Mouse (Mus musculus) liver, embryonic 14.5 days (tissue): Measurements from ENCODE around the gene Ankfy1. TPM values are rescaled to one million over a fixed set of nuclear protein-coding genes. Genes with fewer than 3 reads are reported as not detected.
"Not testable (repeated sequence)": the region's sequence is repeated elsewhere in the genome, so short reads cannot be mapped to it uniquely, and the experiment has no call there.

ENCODE experiments used
- ATAC-seq: fragments of 200-750 bp; cut with Nextera tagmentation; 2 replicates; pipeline ENCODE4 v1.8.0; 2017; ENCODE audit warnings: moderate number of reproducible peaks, mild to moderate bottlenecking, moderate library complexity; ENCODE audit not compliant: insufficient read depth
- DNase-seq, 3 experiments: peaks; one replicate each; pipeline ENCODE4 v3.0.0-alpha.2; 2012 to 2013; ENCODE audit warnings: low read depth in 3 of 3, low spot score in 3 of 3
- H3K27ac ChIP-seq: fragments of 300-500 bp; sonication (generic); 2 replicates; pipeline ENCODE4 v1.5.1; 2014; ENCODE audit warnings: moderate library complexity, mild to moderate bottlenecking, control low read depth, inconsistent platforms
- H3K27me3 ChIP-seq: fragments of 300-500 bp; sonication (generic); 2 replicates; pipeline ENCODE4 v1.6.1; 2014; ENCODE audit warnings: mild to moderate bottlenecking, low read length, moderate library complexity; ENCODE audit not compliant: control insufficient read depth, insufficient read depth
- H3K36me3 ChIP-seq: fragments of 300-500 bp; sonication (generic); replicated peaks from 2 replicates; pipeline ENCODE4 v1.6.1; 2014; ENCODE audit warnings: low read depth; ENCODE audit not compliant: control insufficient read depth, insufficient read depth
- H3K4me1 ChIP-seq, 2 experiments: fragments of 200-500 bp in 1 of 2; fragments of 300-500 bp in 1 of 2; sonication (generic) in 1 of 2; replicated peaks; 2 replicates each; pipeline ENCODE4 v1.6.1; 2012 to 2014; ENCODE audit warnings: antibody characterized with exemption in 1 of 2, inconsistent platforms in 1 of 2, low read length in 1 of 2; ENCODE audit not compliant: control insufficient read depth in 2 of 2, insufficient read depth in 2 of 2
- H3K4me2 ChIP-seq: fragments of 300-500 bp; sonication (generic); 2 replicates; pipeline ENCODE4 v1.6.1; 2014; ENCODE audit warnings: low read depth, mild to moderate bottlenecking, control low read depth, moderate library complexity
- H3K4me3 ChIP-seq, 2 experiments: fragments of 200-500 bp in 1 of 2; fragments of 300-500 bp in 1 of 2; sonication (generic) in 1 of 2; 2 replicates each; pipeline ENCODE4 v1.5.1; 2012 to 2014; ENCODE audit warnings: low read depth in 2 of 2, low read length in 2 of 2, mild to moderate bottlenecking in 2 of 2, control low read depth in 1 of 2, inconsistent platforms in 1 of 2, moderate library complexity in 1 of 2; ENCODE audit not compliant: insufficient read depth in 1 of 2
- H3K9ac ChIP-seq: fragments of 300-500 bp; sonication (generic); replicated peaks from 2 replicates; pipeline ENCODE4 v1.6.1; 2014; ENCODE audit warnings: mild to moderate bottlenecking, control low read depth, moderate library complexity
- H3K9me3 ChIP-seq: fragments of 300-500 bp; sonication (generic); 2 replicates; pipeline ENCODE4 v1.6.1; 2016; ENCODE audit warnings: low read length, mixed read lengths; ENCODE audit not compliant: control insufficient read depth
- CTCF ChIP-seq: IDR thresholded peaks from 2 replicates; pipeline ENCODE4 v1.5.1; 2016; ENCODE audit warnings: antibody characterized with exemption, low read depth, control low read depth
- EP300 ChIP-seq: IDR thresholded peaks from 2 replicates; pipeline ENCODE4 v1.6.1; 2016; ENCODE audit warnings: antibody characterized with exemption, low read depth
- WGBS: fragments of 180-500 bp; shearing (Covaris S2); extraction: QIAGEN DNeasy Blood & Tissue Kit; methylation state at CpG from one replicate; pipeline ENCODE4 v1.1.7; 2014; ENCODE audit not compliant: insufficient replicate concordance; 5-methylcytosine and 5-hydroxymethylcytosine counted together
- polyA plus RNA-seq, 2 experiments: library from polyadenylated mRNA; depleted of rRNA in 1 of 2; stranded (reverse) in 1 of 2; unstranded in 1 of 2; fragments of >200 nt; fragmentation: Nextera tagmentation in 1 of 2; extraction: Ambion mirVana in 1 of 2; gene quantifications; 2 replicates each; pipeline versions ENCODE4 v1.2.1 to v1.2.3; 2012 to 2014

Gene Ankfy1
- polyA plus RNA-seq, 2 experiments: 10.5 to 11.9 TPM

GRCm38 (mm10) chr11:72733736-72734135 lies 43.9 kb downstream of the Ankfy1 start:
- 87% methylated on average over 3 of the region's 3 CpGs for WGBS
- no peaks in the 10 kb centered on the region for H3K9me3 ChIP-seq
- no peaks in the 10 kb centered on the region for H3K4me1 ChIP-seq
- no peak overlapping the region for H3K9ac ChIP-seq
- ATAC-seq: no peak
- H3K4me3 ChIP-seq: no peak overlapping the region
- no peaks in the 10 kb centered on the region for H3K27me3 ChIP-seq
- no peak for DNase-seq
- peaks cover 50% of the 10 kb centered on the region for H3K36me3 ChIP-seq
- no peak overlapping the region for H3K4me2 ChIP-seq
- H3K27ac ChIP-seq: no peak overlapping the region
- no peak for TF ChIP-seq EP300
- no peak for TF ChIP-seq CTCF

- DNase-seq (no peak), ATAC-seq (no peak)
- TF ChIP-seq EP300 (no peak), CTCF (no peak)
- Histone ChIP-seq H3K36me3 (peaks cover 48% of the 10 kb centered on the region), H3K9ac (no peak overlapping the region), H3K4me2 (no peak overlapping the region), H3K4me3 (no peak overlapping the region), H3K9me3 (no peaks in the 10 kb centered on the region), H3K4me1 (no peaks in the 10 kb centered on the region), H3K27ac (no peak overlapping the region), H3K27me3 (no peaks in the 10 kb centered on the region)
- WGBS: 82% methylated on average over 4 of the region's 4 CpGs
Observed at GRCm38 (mm10) chr11:72734840-72735518, 45.2 kb downstream of the Ankfy1 start.

GRCm38 (mm10) chr11:72735519-72735860 lies 45.7 kb downstream of the Ankfy1 start:
- no peak overlapping the region for H3K9ac ChIP-seq
- no peaks in the 10 kb centered on the region for H3K27me3 ChIP-seq
- H3K4me1 ChIP-seq: no peaks in the 10 kb centered on the region
- no peak for DNase-seq
- no peak overlapping the region for H3K4me3 ChIP-seq
- 73% methylated on average over 2 of the region's 2 CpGs for WGBS
- no peak for ATAC-seq
- no peaks in the 10 kb centered on the region for H3K9me3 ChIP-seq
- no peak for TF ChIP-seq CTCF
- no peak for TF ChIP-seq EP300
- H3K4me2 ChIP-seq: no peak overlapping the region
- H3K36me3 ChIP-seq: peaks cover 48% of the 10 kb centered on the region
- no peak overlapping the region for H3K27ac ChIP-seq

GRCm38 (mm10) chr11:72736320-72736719 lies 46.5 kb downstream of the Ankfy1 start:
- Histone ChIP-seq H3K36me3 (peaks cover 43% of the 10 kb centered on the region), H3K9me3 (no peaks in the 10 kb centered on the region), H3K4me1 (no peaks in the 10 kb centered on the region), H3K27me3 (no peaks in the 10 kb centered on the region), H3K4me3 (no peak overlapping the region), H3K9ac (no peak overlapping the region), H3K27ac (no peak overlapping the region), H3K4me2 (no peak overlapping the region)
- 70% methylated on average over 1 of the region's 1 CpGs for WGBS
- DNase-seq (no peak), ATAC-seq (no peak)
- no peak for TF ChIP-seq EP300
- no peak for TF ChIP-seq CTCF

GRCm38 (mm10) chr11:72737517-72737916 lies 47.7 kb downstream of the Ankfy1 start:
- not testable (repeated sequence) for H3K9me3 ChIP-seq, H3K4me2 ChIP-seq, H3K4me1 ChIP-seq, H3K27ac ChIP-seq, DNase-seq, H3K9ac ChIP-seq, H3K4me3 ChIP-seq, H3K27me3 ChIP-seq, ATAC-seq
- 70% methylated on average over 5 of the region's 5 CpGs for WGBS
- peak; percentile 73 for TF ChIP-seq CTCF
- peaks cover 35% of the 10 kb centered on the region for H3K36me3 ChIP-seq
